Mouse (Mus musculus): ENCODE measurements around the gene Tmcc3.

- TF ChIP-seq POLR2A (IDR thresholded peaks at IDR 0.05; ENCODE audit: control insufficient read depth, extremely low read depth, insufficient read depth, low read length, poor library complexity) (no peak), CTCF (IDR thresholded peaks at IDR 0.05; ENCODE audit: borderline replicate concordance, control insufficient read depth, extremely low read depth, insufficient read depth, low read length, poor library complexity) (no peak)
Measured at GRCm38 (mm10) chr10:94335047-94335446, 23.3 kb downstream of the Tmcc3 start.

All from thymus, adult 2 months (tissue).